Mouse (Mus musculus) limb, embryonic 11.5 days (tissue): Measurements from ENCODE around the gene Sft2d1. TPM values are rescaled to one million over a fixed set of nuclear protein-coding genes. Genes with fewer than 3 reads are reported as not detected.
A peak's percentile ranks its signal among the peaks of the same experiment; 100 is the strongest.

Source experiments
- ATAC-seq: fragments of 200-750 bp; cut with Nextera tagmentation; 2 replicates; pipeline ENCODE4 v1.8.0; 2017; ENCODE audit warnings: low read depth; ENCODE audit not compliant: insufficient number of reproducible peaks, low FRiP score, low TSS enrichment
- DNase-seq: peaks from one replicate; pipeline ENCODE4 v3.0.0-alpha.2; 2015; ENCODE audit warnings: low spot score
- H3K27ac ChIP-seq: fragments of 300-500 bp; sonication (generic); replicated peaks from 2 replicates; pipeline ENCODE4 v1.5.1; 2014; ENCODE audit warnings: low read depth, mild to moderate bottlenecking, low read length
- H3K27me3 ChIP-seq: fragments of 300-500 bp; sonication (generic); 2 replicates; pipeline ENCODE4 v1.6.1; 2014; ENCODE audit warnings: mild to moderate bottlenecking, low read length, mixed read lengths; ENCODE audit not compliant: control insufficient read depth, insufficient read depth
- H3K36me3 ChIP-seq: fragments of 300-500 bp; sonication (generic); 2 replicates; pipeline ENCODE4 v1.6.1; 2014; ENCODE audit warnings: mild to moderate bottlenecking, low read length, moderate library complexity, mixed read lengths; ENCODE audit not compliant: control insufficient read depth, insufficient read depth
- H3K4me1 ChIP-seq: fragments of 300-500 bp; sonication (generic); 2 replicates; pipeline ENCODE4 v1.6.1; 2014; ENCODE audit warnings: low read length, mixed read lengths; ENCODE audit not compliant: control insufficient read depth, insufficient read depth
- H3K4me2 ChIP-seq: fragments of 300-500 bp; sonication (generic); 2 replicates; pipeline ENCODE4 v1.6.1; 2014; ENCODE audit warnings: low read depth, mild to moderate bottlenecking, moderate library complexity; ENCODE audit not compliant: severe bottlenecking
- H3K4me3 ChIP-seq: fragments of 300-500 bp; sonication (generic); 2 replicates; pipeline ENCODE4 v1.5.1; 2014; ENCODE audit warnings: low read depth, low read length
- H3K9ac ChIP-seq: fragments of 300-500 bp; sonication (generic); 2 replicates; pipeline ENCODE4 v1.6.1; 2014; ENCODE audit warnings: mild to moderate bottlenecking, low read length
- H3K9me3 ChIP-seq: fragments of 300-500 bp; sonication (generic); 2 replicates; pipeline ENCODE4 v1.6.1; 2016; ENCODE audit warnings: low read length; ENCODE audit not compliant: control insufficient read depth
- WGBS: fragments of 180-500 bp; shearing (Covaris S2); extraction: QIAGEN DNeasy Blood & Tissue Kit; methylation state at CpG from one replicate; pipeline ENCODE4 v1.1.7; 2014; 5-methylcytosine and 5-hydroxymethylcytosine counted together
- polyA plus RNA-seq: library from polyadenylated mRNA; unstranded; fragments of >200 nt; fragmentation: Nextera tagmentation; extraction: Ambion mirVana; gene quantifications from 2 replicates; pipeline ENCODE4 v1.2.1, GENCODE M21; 2014

The Sft2d1 gene
- polyA plus RNA-seq, 1 experiment from 2014 or later, result 43.0 TPM

GRCm38 (mm10) chr17:8341360-8341963 is 30.6 kb downstream of the Sft2d1 start:
- 10% methylated on average over 46 of the region's 46 CpGs for WGBS
- 0 out of 2 replicates have a peak, but pooled peaks have one; percentile 17 for ATAC-seq
- Histone ChIP-seq H3K9ac (peak overlapping the region; percentile 61), H3K4me3 (peak overlapping the region; percentile 52), H3K4me2 (peak overlapping the region; percentile 100), H3K36me3 (no peaks in the 10 kb centered on the region), H3K9me3 (no peaks in the 10 kb centered on the region), H3K27me3 (peaks cover 35% of the 10 kb centered on the region), H3K27ac (no peak overlapping the region), H3K4me1 (peaks cover 8% of the 10 kb centered on the region; the same call in 1 of the 2 replicates)
- DNase-seq, result peak; percentile 44

- H3K27ac ChIP-seq, result no peak overlapping the region
- no peaks in the 10 kb centered on the region for H3K9me3 ChIP-seq
- no peak overlapping the region for H3K9ac ChIP-seq
- H3K27me3 ChIP-seq, result peaks cover 35% of the 10 kb centered on the region
- no peak overlapping the region for H3K4me2 ChIP-seq
- H3K4me1 ChIP-seq, result peaks cover 8% of the 10 kb centered on the region; the same call in 1 of the 2 replicates
- DNase-seq, result no peak
- no peaks in the 10 kb centered on the region for H3K36me3 ChIP-seq
- H3K4me3 ChIP-seq, result no peak overlapping the region
- no peak for ATAC-seq
- 60% methylated on average over 5 of the region's 5 CpGs for WGBS
Measured at GRCm38 (mm10) chr17:8342706-8343105, 31.8 kb downstream of the Sft2d1 start.

GRCm38 (mm10) chr17:8343416-8343815 is 32.5 kb downstream of the Sft2d1 start:
- no peak overlapping the region for H3K27ac ChIP-seq
- no peak overlapping the region for H3K4me3 ChIP-seq
- no peak overlapping the region for H3K9ac ChIP-seq
- WGBS, result 75% methylated on average over 6 of the region's 6 CpGs
- no peaks in the 10 kb centered on the region for H3K36me3 ChIP-seq
- ATAC-seq, result no peak
- no peak overlapping the region for H3K4me2 ChIP-seq
- H3K27me3 ChIP-seq, result peaks cover 35% of the 10 kb centered on the region
- H3K4me1 ChIP-seq, result peaks cover 8% of the 10 kb centered on the region; the same call in 1 of the 2 replicates
- DNase-seq, result no peak
- H3K9me3 ChIP-seq, result no peaks in the 10 kb centered on the region

- Histone ChIP-seq H3K4me2 (no peak overlapping the region), H3K9me3 (no peaks in the 10 kb centered on the region), H3K4me1 (no peaks in the 10 kb centered on the region), H3K4me3 (no peak overlapping the region), H3K9ac (no peak overlapping the region), H3K36me3 (no peaks in the 10 kb centered on the region), H3K27me3 (no peaks in the 10 kb centered on the region), H3K27ac (no peak overlapping the region)
- ATAC-seq (no peak), DNase-seq (no peak)
- WGBS, result 84% methylated on average over 5 of the region's 5 CpGs
Measured at GRCm38 (mm10) chr17:8347765-8348285, 36.9 kb downstream of the Sft2d1 start.

- no peaks in the 10 kb centered on the region for H3K9me3 ChIP-seq
- no peak for DNase-seq
- no peak overlapping the region for H3K9ac ChIP-seq
- WGBS, result 82% methylated on average over 4 of the region's 4 CpGs
- H3K27me3 ChIP-seq, result no peaks in the 10 kb centered on the region
- no peak overlapping the region for H3K4me3 ChIP-seq
- H3K4me1 ChIP-seq, result no peaks in the 10 kb centered on the region
- no peak overlapping the region for H3K4me2 ChIP-seq
- no peak overlapping the region for H3K27ac ChIP-seq
- H3K36me3 ChIP-seq, result no peaks in the 10 kb centered on the region
- ATAC-seq, result no peak
Measured at GRCm38 (mm10) chr17:8348941-8349340, 38.0 kb downstream of the Sft2d1 start.

- no peak overlapping the region for H3K4me3 ChIP-seq
- no peak overlapping the region for H3K9ac ChIP-seq
- no peak for DNase-seq
- H3K36me3 ChIP-seq, result no peaks in the 10 kb centered on the region
- H3K27ac ChIP-seq, result no peak overlapping the region
- H3K4me2 ChIP-seq, result no peak overlapping the region
- no peaks in the 10 kb centered on the region for H3K9me3 ChIP-seq
- 86% methylated on average over 7 of the region's 7 CpGs for WGBS
- no peaks in the 10 kb centered on the region for H3K4me1 ChIP-seq
- no peak for ATAC-seq
- no peaks in the 10 kb centered on the region for H3K27me3 ChIP-seq
Measured at GRCm38 (mm10) chr17:8351088-8351487, 40.2 kb downstream of the Sft2d1 start.

- H3K9ac ChIP-seq, result no peak within 1 kb of the TSS
- no peak within 1 kb of the TSS for H3K27ac ChIP-seq
- no peak within 1 kb of the TSS for H3K4me2 ChIP-seq
- no peaks in the 10 kb centered on the region for H3K9me3 ChIP-seq
- ATAC-seq, result no peak
- no peaks in the 10 kb centered on the region for H3K27me3 ChIP-seq
- DNase-seq, result no peak
- WGBS, result 86% methylated on average over 6 of the region's 6 CpGs
- H3K4me1 ChIP-seq, result no peaks in the 10 kb centered on the region
- no peaks in the 10 kb centered on the region for H3K36me3 ChIP-seq
- H3K4me3 ChIP-seq, result no peak within 1 kb of the TSS
Measured at GRCm38 (mm10) chr17:8355692-8356091, 44.8 kb downstream of the Sft2d1 start, which contains the start of gene T2. Gene T2, plus strand, starts transcription at chr17:8355992.

- Histone ChIP-seq H3K36me3 (no peaks in the 10 kb centered on the region), H3K27me3 (no peaks in the 10 kb centered on the region)
- 92% methylated on average over 6 of the region's 6 CpGs for WGBS
Measured at GRCm38 (mm10) chr17:8357498-8357897, 46.6 kb downstream of the Sft2d1 start.

More at GRCm38 (mm10) chr17:8357498-8357897, 46.6 kb downstream of the Sft2d1 start:
- no peak for ATAC-seq
- no peaks in the 10 kb centered on the region for H3K9me3 ChIP-seq
- no peak overlapping the region for H3K9ac ChIP-seq
- no peak for DNase-seq
- H3K4me2 ChIP-seq, result no peak overlapping the region
- no peak overlapping the region for H3K27ac ChIP-seq
- peaks cover 6% of the 10 kb centered on the region for H3K4me1 ChIP-seq
- no peak overlapping the region for H3K4me3 ChIP-seq
